Mouse (Mus musculus) c-Kit-negative CD71-positive TER-119-positive erythroid progenitor cells, embryonic 14.5 days (primary cell): ENCODE results near the gene Gm49711.
"Not testable (repeated sequence)": the region's sequence is repeated elsewhere in the genome, so short reads cannot be mapped to it uniquely, and the experiment has no call there.

Experiments
- DNase-seq: peaks from one replicate; pipeline ENCODE4 v3.0.0-alpha.2; 2013; ENCODE audit warnings: low read depth, low spot score

The Gm49711 gene

DNA sequence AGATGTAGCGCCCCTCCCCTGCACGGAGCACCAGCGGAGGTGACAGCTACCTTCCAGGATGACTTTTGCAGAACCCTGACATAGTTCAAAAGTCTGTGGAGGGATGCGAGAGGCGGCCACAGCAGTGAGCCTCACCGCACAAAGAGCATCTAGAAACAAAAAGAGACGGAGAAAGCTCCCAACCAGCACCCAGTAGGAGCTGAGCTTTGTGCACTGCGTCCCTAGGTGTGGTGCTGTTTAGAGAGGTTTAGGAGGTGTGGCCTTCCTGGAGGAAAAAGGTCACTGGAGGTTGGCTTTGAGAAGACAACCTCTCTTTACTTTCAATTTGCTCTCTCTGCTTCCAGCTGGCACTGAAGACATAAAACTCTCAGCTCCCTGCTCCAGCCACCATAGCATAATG is 121.2 kb downstream of the Gm49711 start:
- no peak for DNase-seq

- no peak for DNase-seq
These were observed 125.4 kb downstream of the Gm49711 start for GRCm38 (mm10) chr16:92183477-92183876.

DNA sequence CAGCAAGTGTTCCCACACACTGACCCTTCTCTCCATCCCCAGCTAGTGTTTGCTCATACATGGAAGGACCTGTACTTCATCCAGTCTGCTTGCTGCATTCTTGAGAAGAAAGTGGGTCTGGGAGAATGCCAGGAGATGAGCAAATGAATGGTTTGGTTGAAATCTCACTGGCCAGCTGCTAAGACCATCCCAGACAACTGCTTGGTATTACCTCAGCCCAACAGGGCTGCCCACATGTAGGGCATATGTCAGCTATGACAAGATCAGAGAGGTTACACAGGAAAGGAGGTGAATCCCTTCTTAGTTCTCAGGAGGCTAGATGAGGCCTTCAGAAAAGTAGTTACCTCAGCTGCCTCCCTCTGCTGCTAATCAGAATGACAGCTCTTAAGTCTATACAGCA is 132.5 kb downstream of the Gm49711 start:
- DNase-seq = no peak

GRCm38 (mm10) chr16:92195094-92195493 is 137.0 kb downstream of the Gm49711 start:
- DNase-seq = no peak

GRCm38 (mm10) chr16:92196741-92197331 is 138.7 kb downstream of the Gm49711 start:
- no peak for DNase-seq

DNA sequence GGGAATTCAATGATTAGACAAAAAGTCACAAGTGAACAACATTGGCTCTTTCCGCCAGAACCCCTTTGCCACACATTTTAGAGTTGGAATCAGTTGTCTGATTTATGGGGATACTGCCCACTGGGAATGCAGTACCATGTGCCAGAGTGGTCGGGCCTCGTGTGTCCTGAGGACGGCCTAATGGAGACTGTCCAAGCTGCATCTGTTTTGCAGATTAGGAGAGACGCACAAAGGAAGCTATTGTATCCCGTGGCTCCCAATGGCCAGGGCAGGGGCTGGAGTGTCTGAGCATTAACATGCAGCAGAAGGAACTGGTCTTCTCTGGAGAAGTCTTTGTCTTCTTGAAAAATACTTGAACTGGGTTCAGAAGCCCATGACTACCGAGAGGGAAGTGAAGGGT is 142.5 kb downstream of the Gm49711 start:
- no peak for DNase-seq

GRCm38 (mm10) chr16:92203599-92203998 is 145.5 kb downstream of the Gm49711 start:
- no peak for DNase-seq

GRCm38 (mm10) chr16:92209291-92209781 is 151.2 kb downstream of the Gm49711 start:
- DNase-seq = no peak

DNA sequence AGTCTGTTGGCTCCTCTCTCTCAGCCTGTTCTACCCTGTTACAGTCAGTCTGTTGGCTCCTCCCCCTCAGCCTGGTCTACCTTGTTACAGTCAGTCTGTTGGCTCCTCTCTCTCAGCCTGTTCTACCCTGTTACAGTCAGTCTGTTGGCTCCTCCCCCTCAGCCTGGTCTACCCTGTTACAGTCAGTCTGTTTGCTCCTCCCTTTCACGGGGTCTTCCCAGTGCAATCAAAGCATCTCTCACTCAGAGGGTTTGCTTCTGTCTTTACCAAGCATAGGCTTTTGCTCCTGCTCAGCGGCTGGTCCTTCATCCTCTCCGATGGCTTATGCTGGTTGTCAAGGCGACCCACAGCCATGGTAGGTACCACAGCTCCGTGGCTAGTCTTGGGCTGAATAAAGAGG is 152.2 kb downstream of the Gm49711 start:
- DNase-seq = not testable (repeated sequence)

DNA sequence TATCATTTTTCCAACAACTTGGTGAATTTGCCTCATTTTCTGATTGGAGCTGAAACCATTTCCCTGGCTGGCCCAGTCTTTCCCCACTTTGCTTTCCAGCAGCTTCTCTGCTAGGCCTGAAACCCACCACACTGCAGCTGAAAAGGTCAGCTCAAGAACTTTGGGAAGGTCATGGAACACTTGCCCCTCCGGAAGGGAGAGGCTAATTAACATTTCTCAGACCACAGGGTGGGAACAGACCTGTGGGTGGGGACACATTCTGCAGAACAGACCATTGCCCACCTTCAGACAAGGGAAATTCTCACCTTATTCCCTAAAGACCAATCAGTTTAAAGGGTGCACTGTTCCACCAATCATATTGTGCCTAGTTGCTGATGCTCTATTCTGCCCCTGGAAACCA is 155.8 kb downstream of the Gm49711 start:
- not testable (repeated sequence) for DNase-seq

DNA sequence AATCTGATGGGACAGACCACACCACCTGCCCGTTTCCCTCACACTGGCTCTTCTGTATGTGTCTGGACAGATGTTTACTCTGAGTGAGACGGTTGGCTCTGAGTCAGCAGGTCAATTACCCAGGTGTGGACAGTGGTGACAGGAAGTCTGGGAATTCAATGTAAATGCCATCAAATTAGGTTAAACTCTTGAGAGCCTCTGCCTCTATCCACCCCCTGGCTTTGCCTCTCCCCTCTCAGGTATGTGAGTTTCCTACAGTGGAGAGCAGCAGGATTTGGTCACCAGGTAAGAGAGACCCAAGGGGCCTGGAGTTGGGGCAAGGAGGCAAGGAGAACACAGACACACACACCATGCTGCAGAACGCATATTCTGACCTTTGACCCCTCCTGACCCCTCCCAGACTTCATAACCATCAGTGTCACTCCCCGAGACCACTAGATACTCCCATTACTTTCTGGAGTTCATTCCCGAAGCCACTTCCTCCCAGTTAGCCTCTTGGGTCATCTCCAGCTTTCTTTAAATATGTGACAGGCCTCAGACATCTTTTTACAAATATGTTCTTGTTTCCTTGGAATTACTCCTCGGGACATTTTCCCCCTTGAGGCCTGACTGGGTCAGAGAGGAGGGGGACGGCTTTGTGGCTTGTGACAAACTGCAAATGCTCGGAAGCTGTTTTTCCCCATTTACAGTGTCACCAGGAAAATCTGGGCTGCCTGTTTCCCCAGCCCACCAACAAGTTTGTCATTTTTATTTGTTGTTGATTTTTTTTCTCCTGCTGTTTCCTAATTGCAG is 157.7 kb downstream of the Gm49711 start:
- no peak for DNase-seq

DNA sequence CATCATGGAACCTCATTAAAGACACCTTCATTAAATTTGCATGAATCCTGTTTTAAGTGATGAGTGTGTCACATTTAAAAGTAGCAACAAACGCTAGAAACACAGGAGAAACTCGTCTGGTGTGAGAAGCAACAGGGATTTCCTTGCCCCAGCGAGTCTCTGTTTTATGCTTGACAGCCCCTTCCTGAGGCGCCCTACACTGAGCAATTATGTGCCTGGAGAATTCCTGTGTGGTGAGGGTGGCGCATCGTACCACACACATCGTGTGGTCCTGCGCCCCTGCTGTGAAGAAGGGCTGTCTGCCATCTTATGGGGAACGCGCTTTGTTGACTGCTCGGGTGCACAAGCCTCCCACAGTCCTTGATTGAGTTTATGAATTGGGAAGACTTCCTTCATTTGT is 162.6 kb downstream of the Gm49711 start:
- no peak for DNase-seq

DNA sequence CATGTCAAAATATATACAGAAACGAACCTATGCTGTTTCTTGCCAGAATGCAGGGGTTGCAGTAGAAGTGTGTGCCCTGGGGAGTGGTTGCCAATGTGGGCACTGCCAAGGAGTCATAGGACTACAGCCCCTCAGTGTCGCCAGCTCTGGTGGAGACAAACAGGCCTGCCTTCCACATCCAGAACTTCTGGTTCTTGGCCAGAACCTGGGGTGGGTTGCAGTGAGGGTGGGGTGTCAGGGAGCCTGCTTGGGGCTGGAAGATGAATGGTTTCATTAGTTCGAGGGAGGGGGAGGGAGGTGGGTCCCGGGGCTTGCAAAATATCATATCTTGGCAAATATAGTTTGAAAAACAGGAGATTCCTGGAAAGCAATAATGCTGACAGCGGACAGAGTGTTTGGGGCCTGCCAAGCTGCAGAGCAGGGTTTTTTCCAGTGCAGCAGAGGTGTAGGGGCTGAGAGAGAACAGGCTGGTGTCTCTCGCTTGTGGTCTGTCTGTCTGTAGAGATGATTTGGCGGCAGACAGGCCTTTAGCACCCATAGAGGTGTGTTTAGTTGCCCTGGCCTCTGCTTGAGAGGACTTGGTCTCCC is 170.3 kb downstream of the Gm49711 start:
- no peak for DNase-seq

GRCm38 (mm10) chr16:92230476-92230931 is 172.4 kb downstream of the Gm49711 start:
- DNase-seq = no peak

- no peak for DNase-seq
These were observed 176.4 kb downstream of the Gm49711 start for GRCm38 (mm10) chr16:92234530-92234929.

GRCm38 (mm10) chr16:92235222-92235621 is 177.1 kb downstream of the Gm49711 start:
- no peak for DNase-seq
